Mouse (Mus musculus) T-helper 17 cell (primary cell): ENCODE measurements around the gene Gm13178.

ENCODE experiments used
- in situ Hi-C, 2 experiments: fragments of 300-600 bp; cut with MboI, MseI; formaldehyde crosslinking; loops; 1 replicate in 1 of 2; 2 replicates in 1 of 2; pipeline ENCODE4 v1.15.1; 2025; ENCODE audit warnings: high pct_unique_total_duplicates in 2 of 2

Gm13178 gene

GRCm38 (mm10) chr4:144721304-144721703, at the start of gene Gm13178:
TSS of gene Gm13178 (minus strand) at chr4:144721404.
- in situ Hi-C loops, result no loop called here

- in situ Hi-C loops, result loop anchor here in 1 of 2 experiments (5.0 kb wide), 1 partner anchor 507 kb away; no protein-coding TSS in a partner anchor
Observed at GRCm38 (mm10) chr4:144765722-144766121, 44.5 kb upstream of the Gm13178 start.

- in situ Hi-C loops, result no loop called here
Observed at GRCm38 (mm10) chr4:144749139-144749538, 27.9 kb upstream of the Gm13178 start.

GRCm38 (mm10) chr4:144719691-144720090, 1.5 kb downstream of the Gm13178 start:
- in situ Hi-C loops, result no loop called here

- in situ Hi-C loops, result no loop called here
Observed at GRCm38 (mm10) chr4:144718288-144718687, 2.9 kb downstream of the Gm13178 start.

- in situ Hi-C loops, result no loop called here
Observed at GRCm38 (mm10) chr4:144686268-144686667, 34.9 kb downstream of the Gm13178 start, which contains the start of gene Gm436. TSS of gene Gm436 (minus strand) at chr4:144686368.
